24 mouse cellular contexts compared by ENCODE assay signal in the genomic region with DNA sequence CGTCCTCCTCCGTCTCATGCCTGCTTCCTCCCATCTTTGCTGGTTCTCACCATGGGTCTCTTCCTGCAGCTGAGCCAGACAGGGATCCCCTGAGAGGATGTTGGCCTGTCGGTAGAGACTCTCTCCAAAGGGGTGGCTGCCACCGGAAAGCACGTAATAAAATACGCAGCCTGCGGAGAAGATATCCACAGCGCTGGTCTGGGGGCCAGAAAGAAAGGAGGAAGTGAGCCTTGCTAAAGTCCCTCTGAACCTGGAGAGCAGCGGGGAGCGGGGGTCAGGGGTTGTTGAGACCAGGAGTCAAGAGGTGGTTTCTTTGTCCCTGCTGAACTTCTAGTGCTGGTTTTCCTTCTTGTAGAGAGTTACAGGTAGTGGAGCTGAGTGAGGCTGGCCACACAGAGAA. TPM values are rescaled to one million over a fixed set of nuclear protein-coding genes. Genes with fewer than 3 reads are reported as not detected.
"Had no signal": no experiment of that assay in that cellular context is flagged by ENCODE, and none has a peak within 500 bp of the region (broad histone marks: within the 10 kb centered on the region; RNA-seq: fewer than 3 reads in every experiment).

No protein-coding gene starts in this region.

- H3K4me2 ChIP-seq: lung, embryonic 14.5 days; midbrain, embryonic 12.5 days; neural tube, embryonic 13.5 days; neural tube, embryonic 15.5 days had no signal

- H3K4me3 ChIP-seq: midbrain, embryonic 12.5 days; myocyte; neural tube, embryonic 13.5 days; neural tube, embryonic 15.5 days had no signal

- ATAC-seq: midbrain, embryonic 16.5 days had no signal

- H3K27me3 ChIP-seq: midbrain, embryonic 12.5 days; neural tube, embryonic 13.5 days; neural tube, embryonic 15.5 days had no signal

- DNase-seq: lung, adult 18-20 months; lung, embryonic 14.5 days; lung, postnatal 14 days; lung, postnatal 36 days; midbrain, embryonic 14.5 days; retina, postnatal 1 day; right cerebral cortex, adult 18-20 months; right cerebral cortex, postnatal 25 days; right cerebral cortex, postnatal 4 days; spleen, adult 18-20 months; thymus, adult 18-20 months; thymus, postnatal 14 days; thymus, postnatal 36 days had no signal

- H3K27ac ChIP-seq: liver, embryonic 14.5 days; macrophage; midbrain, embryonic 12.5 days; neural tube, embryonic 13.5 days; neural tube, embryonic 15.5 days had no signal

- H3K4me1 ChIP-seq: midbrain, embryonic 12.5 days; neural tube, embryonic 13.5 days; neural tube, embryonic 15.5 days had no signal

- H3K9me3 ChIP-seq: midbrain, embryonic 12.5 days; neural tube, embryonic 13.5 days; neural tube, embryonic 15.5 days had no signal

- H3K9ac ChIP-seq: liver, embryonic 14.5 days; lung, embryonic 14.5 days; midbrain, embryonic 12.5 days; neural tube, embryonic 13.5 days; neural tube, embryonic 15.5 days had no signal

RNA-seq across cellular contexts. Expression of gene Ern2, which starts 14.4 kb away (rescaled TPM):
- total RNA-seq: megakaryocyte-erythroid progenitor cell, adult 5-6 weeks had no signal
- polyA plus RNA-seq: liver, embryonic 14.5 days; liver, embryonic 16.5 days; lung, embryonic 14.5 days; macrophage; myocyte had no signal

RNA-seq across cellular contexts. Expression of gene Chp2, which starts 47.7 kb away (rescaled TPM):
- total RNA-seq: megakaryocyte-erythroid progenitor cell, adult 5-6 weeks had no signal
- polyA plus RNA-seq: myocyte; neural tube, embryonic 11.5 days; stomach, embryonic 14.5 days had no signal
